Mouse (Mus musculus) neural tube, embryonic 11.5 days (tissue): ENCODE measurements at regions not wholly inside any gene's neighbourhood (a gene's known extent, or its start where the extent isn't known, plus 50 kb on each side); places are given as distances from the start of the nearest gene placed in this dataset.
A peak's percentile ranks its signal among the peaks of the same experiment; 100 is the strongest.

Source experiments
- ATAC-seq: fragments of 200-750 bp; cut with Nextera tagmentation; 2 replicates; pipeline ENCODE4 v1.8.0; 2017; ENCODE audit warnings: moderate number of reproducible peaks, mild to moderate bottlenecking, moderate TSS enrichment, moderate library complexity; ENCODE audit not compliant: insufficient read depth, low FRiP score, low TSS enrichment
- DNase-seq: peaks from one replicate; pipeline ENCODE4 v3.0.0-alpha.2; 2015; ENCODE audit warnings: low spot score
- H3K27ac ChIP-seq: fragments of 300-500 bp; sonication (generic); 2 replicates; pipeline ENCODE4 v1.5.1; 2014; ENCODE audit warnings: low read depth, mild to moderate bottlenecking, low read length
- H3K27me3 ChIP-seq: fragments of 300-500 bp; sonication (generic); 2 replicates; pipeline ENCODE4 v1.6.1; 2014; ENCODE audit warnings: mild to moderate bottlenecking, low read length, mixed read lengths; ENCODE audit not compliant: control insufficient read depth, insufficient read depth
- H3K36me3 ChIP-seq: fragments of 300-500 bp; sonication (generic); 2 replicates; pipeline ENCODE4 v1.6.1; 2014; ENCODE audit warnings: mild to moderate bottlenecking, low read length, moderate library complexity, mixed read lengths; ENCODE audit not compliant: control insufficient read depth, insufficient read depth
- H3K4me1 ChIP-seq: fragments of 300-500 bp; sonication (generic); 2 replicates; pipeline ENCODE4 v1.6.1; 2014; ENCODE audit warnings: low read length, mixed read lengths; ENCODE audit not compliant: control insufficient read depth, insufficient read depth
- H3K4me2 ChIP-seq: fragments of 300-500 bp; sonication (generic); 2 replicates; pipeline ENCODE4 v1.6.1; 2014; ENCODE audit warnings: low read depth, mild to moderate bottlenecking, moderate library complexity
- H3K4me3 ChIP-seq: fragments of 300-500 bp; sonication (generic); 2 replicates; pipeline ENCODE4 v1.5.1; 2014; ENCODE audit warnings: low read depth, low read length
- H3K9ac ChIP-seq: fragments of 300-500 bp; sonication (generic); 2 replicates; pipeline ENCODE4 v1.6.1; 2014; ENCODE audit warnings: mild to moderate bottlenecking, low read length
- H3K9me3 ChIP-seq: fragments of 300-500 bp; sonication (generic); 2 replicates; pipeline ENCODE4 v1.6.1; 2016; ENCODE audit warnings: low read length; ENCODE audit not compliant: control insufficient read depth
- WGBS: fragments of 180-500 bp; shearing (Covaris S2); extraction: QIAGEN DNeasy Blood & Tissue Kit; methylation state at CpG from one replicate; pipeline ENCODE4 v1.1.7; 2014; 5-methylcytosine and 5-hydroxymethylcytosine counted together

DNA sequence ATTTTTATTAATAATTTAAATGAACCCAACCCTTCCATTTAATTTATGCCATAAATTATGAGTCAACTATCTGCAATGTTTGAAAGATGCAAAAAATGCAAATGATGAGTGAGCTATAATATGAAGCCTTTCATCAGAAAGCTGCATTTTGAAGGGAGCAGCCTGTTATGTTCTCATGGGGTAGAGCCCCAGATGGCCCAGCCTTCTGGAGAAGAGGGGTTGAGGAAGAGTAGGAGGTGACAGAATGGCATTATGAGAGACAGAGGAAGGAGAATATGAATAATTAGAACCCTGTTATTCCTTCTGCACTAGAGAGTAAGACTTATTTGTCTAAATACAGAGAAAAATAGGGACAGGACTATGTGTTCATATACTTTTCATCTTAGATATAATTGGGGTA lies 261.3 kb downstream of the Gria2 start:
- Histone ChIP-seq H3K4me3 (no peak overlapping the region), H3K9me3 (no peaks in the 10 kb centered on the region), H3K4me1 (no peaks in the 10 kb centered on the region), H3K4me2 (no peak overlapping the region), H3K36me3 (no peaks in the 10 kb centered on the region), H3K27me3 (no peaks in the 10 kb centered on the region), H3K27ac (no peak overlapping the region), H3K9ac (no peak overlapping the region)
- no peak for ATAC-seq
- DNase-seq: no peak

DNA sequence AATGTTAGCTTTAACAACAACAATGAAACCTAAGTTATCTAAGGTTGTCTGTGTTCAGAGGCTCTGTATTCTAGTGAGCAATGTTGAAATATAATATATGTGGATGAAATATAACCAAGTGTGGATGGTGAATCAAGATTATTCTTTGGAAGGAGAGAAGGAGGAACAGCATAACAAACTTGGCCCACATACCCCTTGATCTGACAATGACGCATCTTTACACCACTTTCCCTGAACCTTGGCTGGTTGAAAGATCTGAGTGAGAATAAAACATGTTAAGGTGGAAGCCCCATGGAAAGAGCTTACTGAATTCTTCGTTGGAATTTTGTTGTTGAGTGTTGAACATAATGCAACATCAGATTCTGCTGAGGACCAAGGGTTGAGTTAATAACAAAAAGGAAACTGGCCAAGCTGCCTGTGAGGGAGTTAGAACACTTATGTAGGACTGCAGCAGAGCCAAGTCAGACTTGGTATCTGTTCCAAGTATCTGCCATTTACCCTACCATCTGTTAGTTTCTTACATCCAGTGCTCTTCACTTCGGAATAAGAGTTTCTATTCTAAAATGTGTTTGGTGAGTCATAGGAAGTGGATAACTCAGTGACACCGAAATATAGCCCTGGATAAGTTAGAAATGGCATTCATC lies 268.8 kb downstream of the Gria2 start:
- Histone ChIP-seq H3K9ac (no peak overlapping the region), H3K36me3 (no peaks in the 10 kb centered on the region), H3K27ac (no peak overlapping the region), H3K4me1 (no peaks in the 10 kb centered on the region), H3K4me3 (no peak overlapping the region), H3K4me2 (no peak overlapping the region), H3K27me3 (no peaks in the 10 kb centered on the region), H3K9me3 (no peaks in the 10 kb centered on the region)
- 91% methylated on average over 4 of the region's 4 CpGs for WGBS
- DNase-seq: no peak
- no peak for ATAC-seq

DNA sequence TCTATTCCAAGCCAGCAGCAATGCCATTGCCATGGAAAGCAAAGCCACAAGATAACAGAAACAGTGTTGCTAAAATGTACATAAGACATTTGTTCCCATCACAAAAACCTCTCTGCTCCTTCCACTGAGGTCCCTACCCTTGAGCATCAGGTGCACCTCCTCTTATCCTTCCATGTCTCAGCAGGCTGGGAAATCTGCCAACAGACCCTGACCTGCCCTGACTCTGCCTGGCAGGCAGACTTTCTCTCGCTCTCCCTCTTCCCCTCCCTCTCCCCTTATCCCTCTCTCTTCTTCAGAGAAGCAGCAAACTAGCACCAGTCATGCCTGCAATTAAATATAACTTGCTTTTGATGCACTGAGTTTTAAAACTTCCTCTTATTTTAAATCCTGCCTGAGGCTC lies 288.6 kb downstream of the Gria2 start:
- WGBS: 67% methylated on average over 1 of the region's 1 CpGs

GRCm38 (mm10) chr3:80509185-80509584 lies 293.4 kb downstream of the Gria2 start:
- DNase-seq (no peak), ATAC-seq (no peak)
- no peaks in the 10 kb centered on the region for H3K36me3 ChIP-seq
- no peak overlapping the region for H3K9ac ChIP-seq
- no peak overlapping the region for H3K27ac ChIP-seq
- 69% methylated on average over 1 of the region's 1 CpGs for WGBS
- H3K4me2 ChIP-seq: no peak overlapping the region
- no peaks in the 10 kb centered on the region for H3K27me3 ChIP-seq
- no peaks in the 10 kb centered on the region for H3K4me1 ChIP-seq
- H3K9me3 ChIP-seq: no peaks in the 10 kb centered on the region
- H3K4me3 ChIP-seq: no peak overlapping the region

More for the DNA sequence above, 288.6 kb downstream of the Gria2 start:
- no peak overlapping the region for H3K27ac ChIP-seq
- H3K27me3 ChIP-seq: no peaks in the 10 kb centered on the region
- no peaks in the 10 kb centered on the region for H3K36me3 ChIP-seq
- H3K4me3 ChIP-seq: no peak overlapping the region
- no peaks in the 10 kb centered on the region for H3K9me3 ChIP-seq
- no peak overlapping the region for H3K4me2 ChIP-seq
- H3K9ac ChIP-seq: no peak overlapping the region
- no peaks in the 10 kb centered on the region for H3K4me1 ChIP-seq
- DNase-seq (no peak), ATAC-seq (no peak)

DNA sequence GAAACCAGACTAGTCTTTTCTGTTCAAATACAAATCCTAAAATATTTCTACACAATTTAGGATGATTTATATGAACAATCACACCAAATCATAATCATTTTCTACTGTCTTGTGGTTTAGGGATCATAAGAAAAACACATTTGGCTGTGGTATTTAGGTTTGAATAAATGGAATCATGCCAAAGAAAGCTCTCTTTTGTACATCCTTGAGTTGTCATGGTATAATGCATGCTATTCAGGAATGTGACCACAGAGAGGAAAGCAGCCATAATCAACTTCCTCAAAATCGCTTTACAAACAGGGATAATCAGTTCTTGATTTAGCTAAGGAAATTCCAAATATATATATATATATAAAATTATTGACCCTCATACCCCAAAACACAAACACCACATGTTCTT lies 295.9 kb downstream of the Gria2 start:
- Histone ChIP-seq H3K9ac (no peak overlapping the region), H3K9me3 (no peaks in the 10 kb centered on the region), H3K36me3 (no peaks in the 10 kb centered on the region), H3K27ac (no peak overlapping the region), H3K4me3 (no peak overlapping the region), H3K27me3 (no peaks in the 10 kb centered on the region), H3K4me1 (no peaks in the 10 kb centered on the region), H3K4me2 (no peak overlapping the region)
- DNase-seq (no peak), ATAC-seq (no peak)
- 71% methylated on average over 1 of the region's 1 CpGs for WGBS

DNA sequence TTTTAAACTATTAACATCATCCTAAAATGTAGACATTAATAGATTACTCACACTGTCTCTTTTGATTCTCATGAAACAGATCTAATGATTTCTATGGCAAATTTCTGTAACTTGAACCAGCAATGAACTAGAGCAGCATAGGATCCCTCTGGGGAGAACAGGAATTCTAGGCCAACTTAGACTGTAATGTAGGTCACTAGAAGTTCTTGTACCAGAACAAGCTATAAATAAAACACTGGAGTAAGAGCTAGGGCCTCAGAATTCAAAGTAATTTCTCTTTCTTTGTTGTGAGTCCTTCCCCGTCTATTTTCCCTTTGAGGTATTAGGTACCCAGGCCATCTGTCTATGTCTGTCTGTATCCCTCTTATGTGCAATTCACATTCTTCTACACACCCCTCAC lies 301.5 kb downstream of the Gria2 start:
- Histone ChIP-seq H3K9me3 (no peaks in the 10 kb centered on the region), H3K4me2 (no peak overlapping the region), H3K4me3 (no peak overlapping the region), H3K27ac (no peak overlapping the region), H3K9ac (no peak overlapping the region), H3K36me3 (no peaks in the 10 kb centered on the region), H3K27me3 (no peaks in the 10 kb centered on the region), H3K4me1 (no peaks in the 10 kb centered on the region)
- WGBS: 24% methylated on average over 1 of the region's 1 CpGs
- ATAC-seq: no peak
- no peak for DNase-seq

DNA sequence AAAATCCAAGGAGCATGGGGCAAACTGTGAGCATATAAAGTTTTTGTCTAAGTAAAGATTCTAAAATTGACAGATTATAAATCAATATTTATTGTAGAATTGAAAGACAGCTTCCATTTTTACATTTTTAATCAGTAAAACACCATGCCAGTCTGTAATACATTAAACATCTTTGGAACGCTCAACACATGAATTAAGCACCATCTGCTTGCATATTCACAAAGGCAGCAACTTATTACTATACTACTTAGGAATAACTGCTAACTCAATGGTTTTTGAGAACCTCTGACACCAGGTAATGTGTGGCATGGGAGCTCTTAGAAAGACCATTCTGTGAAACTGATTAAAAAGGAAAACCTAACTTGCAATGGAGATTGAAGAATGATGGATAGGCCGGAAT lies 306.1 kb downstream of the Gria2 start:
- H3K36me3 ChIP-seq: no peaks in the 10 kb centered on the region
- H3K4me3 ChIP-seq: no peak overlapping the region
- WGBS: 88% methylated on average over 2 of the region's 2 CpGs
- ATAC-seq (no peak), DNase-seq (no peak)
- no peaks in the 10 kb centered on the region for H3K9me3 ChIP-seq
- no peak overlapping the region for H3K4me2 ChIP-seq
- no peak overlapping the region for H3K27ac ChIP-seq
- no peaks in the 10 kb centered on the region for H3K4me1 ChIP-seq
- H3K27me3 ChIP-seq: no peaks in the 10 kb centered on the region
- no peak overlapping the region for H3K9ac ChIP-seq

DNA sequence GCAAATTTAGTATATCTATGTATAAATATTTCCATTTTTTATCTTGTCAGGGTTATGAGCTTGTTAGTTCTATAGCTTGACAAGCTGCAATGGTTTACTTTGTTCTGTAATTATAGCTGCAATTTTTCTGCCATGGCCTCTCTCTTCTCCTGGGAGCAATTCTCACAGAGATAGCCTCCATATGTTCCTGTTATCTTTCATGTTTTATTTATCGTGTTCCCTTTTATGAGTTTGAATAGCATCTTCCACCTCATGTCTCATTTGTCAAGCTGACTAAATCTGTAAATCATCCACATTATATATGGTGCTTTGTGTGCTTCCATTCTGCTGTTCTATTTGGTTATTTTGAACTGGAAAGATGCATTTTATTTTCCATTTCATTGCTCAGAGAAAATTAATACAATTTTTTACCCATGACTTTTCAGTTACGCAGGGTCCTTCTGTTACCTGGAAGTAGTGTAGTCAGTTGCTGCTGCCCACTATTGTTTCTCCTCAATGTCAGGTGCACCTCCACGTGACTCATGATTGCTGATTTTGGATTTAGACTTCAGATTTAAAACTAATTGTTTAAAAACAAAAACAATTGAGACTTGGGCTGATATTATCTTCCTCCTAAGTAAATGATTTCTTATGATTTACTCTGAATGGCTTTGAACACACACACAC lies 318.3 kb downstream of the Gria2 start:
- no peaks in the 10 kb centered on the region for H3K4me1 ChIP-seq
- no peak overlapping the region for H3K4me2 ChIP-seq
- no peaks in the 10 kb centered on the region for H3K27me3 ChIP-seq
- H3K9me3 ChIP-seq: no peaks in the 10 kb centered on the region
- H3K9ac ChIP-seq: no peak overlapping the region
- WGBS: 64% methylated on average over 3 of the region's 3 CpGs
- H3K36me3 ChIP-seq: no peaks in the 10 kb centered on the region
- ATAC-seq (peak; percentile 46; the same call in 1 of the 2 replicates), DNase-seq (no peak)
- H3K4me3 ChIP-seq: no peak overlapping the region
- H3K27ac ChIP-seq: no peak overlapping the region

DNA sequence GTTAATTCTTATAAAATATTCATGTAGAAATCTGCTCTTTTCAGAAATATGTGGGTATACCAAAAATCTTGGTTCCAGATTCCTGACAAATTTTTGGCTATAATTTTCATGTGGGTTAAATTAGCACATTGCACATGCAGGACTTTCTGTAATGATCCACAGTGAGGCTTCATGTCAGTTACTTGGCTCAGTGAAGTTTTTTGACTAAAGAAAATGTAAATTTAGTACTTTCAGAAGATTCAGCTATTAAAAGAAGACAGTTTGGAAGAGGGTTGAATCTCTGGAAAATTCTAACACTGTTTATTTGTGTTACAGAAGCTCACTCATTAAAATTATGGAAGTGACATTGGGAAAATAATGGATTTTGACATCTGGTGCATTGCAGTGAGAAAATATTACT lies 324.0 kb downstream of the Gria2 start:
- H3K9me3 ChIP-seq: no peaks in the 10 kb centered on the region
- H3K27me3 ChIP-seq: no peaks in the 10 kb centered on the region
- H3K4me2 ChIP-seq: no peak overlapping the region
- H3K4me3 ChIP-seq: no peak overlapping the region
- H3K4me1 ChIP-seq: no peaks in the 10 kb centered on the region
- no peak overlapping the region for H3K27ac ChIP-seq
- no peak overlapping the region for H3K9ac ChIP-seq
- ATAC-seq (no peak), DNase-seq (no peak)
- H3K36me3 ChIP-seq: no peaks in the 10 kb centered on the region
